Mouse (Mus musculus): ENCODE measurements around the gene Axin1.
A peak's percentile ranks its signal among the peaks of the same experiment; 100 is the strongest.
"Not testable (repeated sequence)": the region's sequence is repeated elsewhere in the genome, so short reads cannot be mapped to it uniquely, and the experiment has no call there.

The Axin1 gene

GRCm38 (mm10) chr17:26138239-26138836 lies at the start of gene Axin1:
Gene Axin1 (plus strand): TSS chr17:26138688.
- DNase-seq: peak; percentile 96 to 97

GRCm38 (mm10) chr17:26089905-26090632 lies 48.4 kb upstream of the Axin1 start, which contains the start of gene Decr2:
Gene Decr2 (minus strand): TSS chr17:26090337.
- peak; percentile 90 to 95 for DNase-seq

GRCm38 (mm10) chr17:26094531-26095110 lies 43.9 kb upstream of the Axin1 start:
- no peak for DNase-seq

- DNase-seq: peak; percentile 48 to 62
These were observed 43.3 kb upstream of the Axin1 start, which contains the start of gene Nme4 for GRCm38 (mm10) chr17:26095121-26095740. Gene Nme4 (minus strand): TSS chr17:26095602.

- no peak for DNase-seq
These were observed 40.0 kb upstream of the Axin1 start for GRCm38 (mm10) chr17:26098461-26098860.

DNA sequence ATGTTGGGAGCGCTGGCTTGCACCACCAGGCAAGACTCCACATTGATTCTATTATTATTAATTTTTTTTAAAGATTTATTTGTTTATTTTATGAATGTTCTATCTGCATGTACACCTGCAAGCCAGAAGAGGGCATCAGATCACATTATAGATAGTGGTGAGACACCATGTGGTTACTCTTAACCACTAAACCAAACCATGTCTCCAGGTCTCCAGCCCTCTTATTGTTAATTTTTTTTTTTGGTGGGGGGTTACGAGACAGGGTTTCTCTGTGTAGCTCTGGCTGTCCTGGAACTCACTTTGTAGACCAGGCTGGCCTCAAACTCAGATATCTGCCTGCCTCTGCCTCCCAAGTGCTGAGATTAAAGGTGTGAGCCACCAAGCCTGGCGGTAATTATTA lies 39.2 kb upstream of the Axin1 start:
- DNase-seq: not testable (repeated sequence)

DNA sequence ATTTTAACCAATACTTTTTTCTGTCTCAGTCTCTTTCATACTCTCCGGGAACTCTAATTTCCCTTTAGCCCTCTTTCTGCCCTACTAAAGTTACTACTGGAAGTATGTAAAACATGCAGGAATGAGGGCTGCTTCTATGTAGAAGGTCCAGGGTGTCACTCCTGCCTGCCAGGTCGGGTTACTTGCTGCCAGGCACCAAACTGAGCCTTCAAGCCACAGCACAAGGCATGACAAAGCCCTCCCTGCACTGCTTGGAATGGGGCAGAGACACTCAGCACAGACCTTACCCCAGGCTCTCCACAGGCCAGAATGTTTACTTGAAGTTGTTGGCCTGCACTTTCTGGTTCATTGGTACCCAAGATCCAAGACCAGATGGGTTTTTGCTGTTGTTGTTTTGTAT lies 38.3 kb upstream of the Axin1 start:
- DNase-seq: no peak

DNA sequence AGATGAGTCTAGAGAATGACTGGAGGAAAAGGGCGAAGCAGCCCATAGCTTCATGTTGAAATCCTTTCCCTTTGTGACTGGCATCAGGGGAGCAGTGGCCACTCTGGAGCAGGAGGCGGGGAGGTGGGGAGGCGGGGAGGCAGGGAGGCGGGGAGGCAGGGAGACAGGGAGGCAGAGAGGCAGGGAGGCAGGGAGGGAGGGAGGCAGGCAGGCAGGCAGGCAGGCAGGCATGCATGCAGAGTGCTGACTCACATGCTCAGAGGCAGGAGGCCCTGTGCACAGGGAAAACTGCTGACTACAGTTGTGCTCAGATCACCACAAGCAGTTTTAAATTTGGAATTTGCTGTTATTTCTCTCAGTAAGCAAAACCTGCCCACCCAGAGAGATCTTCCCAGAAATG lies 37.0 kb upstream of the Axin1 start:
- no peak for DNase-seq

DNA sequence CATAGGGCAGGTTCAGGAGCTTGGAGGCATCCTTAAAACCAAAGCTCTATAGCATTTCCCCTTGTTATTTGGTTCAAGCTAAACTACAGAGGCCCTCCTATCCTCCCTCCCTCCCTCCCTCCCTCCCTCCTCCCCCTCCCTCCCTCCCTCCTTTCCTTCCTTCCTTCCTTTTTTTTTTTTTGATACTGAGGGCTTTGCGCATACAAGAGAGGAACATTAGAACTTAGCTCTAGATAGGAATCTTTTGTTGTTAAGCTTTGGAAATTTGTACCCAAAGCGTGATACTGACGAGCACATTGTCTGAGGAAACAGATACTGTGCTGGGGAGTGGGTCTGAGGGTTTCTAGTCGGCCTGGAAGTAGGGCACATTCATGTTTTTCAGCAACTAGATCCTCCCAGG lies 32.9 kb upstream of the Axin1 start:
- no peak for DNase-seq

GRCm38 (mm10) chr17:26110156-26110555 lies 28.3 kb upstream of the Axin1 start:
- no peak for DNase-seq

GRCm38 (mm10) chr17:26111024-26111423 lies 27.5 kb upstream of the Axin1 start:
- DNase-seq: no peak

DNA sequence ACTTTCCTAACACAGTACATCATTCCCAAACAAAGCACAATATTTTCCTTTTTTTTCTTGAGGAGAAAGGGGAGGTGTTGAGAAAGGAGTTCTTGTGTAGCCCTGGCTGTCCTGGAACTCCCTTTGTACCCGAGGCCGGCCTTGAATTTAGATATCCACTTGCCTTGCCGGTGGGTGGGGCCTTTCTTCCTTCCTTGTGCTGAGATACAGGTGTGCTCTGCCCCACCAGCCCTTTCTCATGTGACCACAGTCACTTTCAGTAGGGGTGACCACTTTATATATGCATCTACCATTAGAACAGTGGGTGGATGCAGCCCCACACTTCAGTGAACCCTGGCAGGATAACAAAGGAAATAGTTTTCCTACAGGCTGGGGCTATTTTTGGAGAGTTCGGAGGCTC lies 26.8 kb upstream of the Axin1 start:
- DNase-seq: no peak

DNA sequence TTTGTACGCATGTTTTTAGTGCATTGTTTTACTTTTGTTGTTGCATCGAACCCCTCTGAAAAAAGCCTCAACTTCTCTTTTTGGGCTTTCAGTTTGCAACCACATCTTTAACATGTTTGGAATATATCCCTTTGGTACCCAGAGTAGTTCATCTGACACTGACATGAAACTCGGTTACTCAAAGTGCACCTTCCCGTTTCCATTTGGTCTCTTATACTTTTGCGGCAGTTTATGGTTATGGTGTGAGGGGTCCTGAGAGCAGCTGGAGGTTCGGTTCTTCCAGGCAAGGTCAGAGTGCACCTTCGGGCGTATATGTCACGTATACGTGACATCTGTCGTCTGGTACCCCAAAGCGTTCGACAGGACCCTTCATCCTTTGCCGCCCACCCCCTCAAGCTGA lies 25.7 kb upstream of the Axin1 start:
- DNase-seq: no peak

- peak; percentile 81 to 84 for DNase-seq
These were observed 25.1 kb upstream of the Axin1 start, which contains the start of gene Tmem8 for GRCm38 (mm10) chr17:26113181-26113948. Gene Tmem8 (plus strand): TSS chr17:26113299.

- no peak for DNase-seq
These were observed 24.4 kb upstream of the Axin1 start for GRCm38 (mm10) chr17:26114061-26114460.

- DNase-seq: not testable (repeated sequence)
These were observed 24.0 kb upstream of the Axin1 start for GRCm38 (mm10) chr17:26114461-26114860.

DNA sequence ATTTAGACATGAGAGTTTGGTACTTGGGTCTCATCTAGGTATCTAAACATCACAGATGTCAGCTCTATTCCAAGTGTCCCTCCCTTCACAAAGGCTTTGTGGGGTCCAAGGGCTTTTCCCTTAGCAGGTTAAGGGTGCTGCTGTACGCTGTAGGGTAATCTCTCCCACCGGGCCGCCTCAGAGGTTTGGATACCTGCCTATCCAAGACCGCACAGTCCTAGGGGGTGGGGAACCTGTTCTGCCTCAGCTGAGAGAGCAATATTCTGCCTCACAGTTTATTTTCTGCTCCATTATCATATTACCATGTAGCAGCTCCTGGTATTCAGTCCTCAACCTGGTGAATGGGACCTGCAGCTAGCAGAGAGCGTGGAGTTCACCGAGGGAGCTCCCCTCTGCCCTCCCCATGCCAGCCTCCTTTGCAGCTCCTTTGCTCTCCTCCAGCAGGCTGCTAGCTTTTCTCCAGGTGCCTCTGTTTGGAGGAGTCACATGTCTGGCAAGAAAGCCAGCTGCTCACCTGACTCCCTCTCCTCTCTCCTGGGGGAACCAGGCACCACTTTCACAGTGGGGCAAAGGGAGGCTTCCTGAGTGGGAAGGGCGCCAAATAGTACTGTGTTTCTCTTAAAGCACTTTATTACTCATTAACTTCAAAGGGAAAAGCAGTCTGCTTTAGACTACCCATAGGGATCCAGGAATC lies 23.1 kb upstream of the Axin1 start:
- peak; percentile 50 to 75 for DNase-seq

DNA sequence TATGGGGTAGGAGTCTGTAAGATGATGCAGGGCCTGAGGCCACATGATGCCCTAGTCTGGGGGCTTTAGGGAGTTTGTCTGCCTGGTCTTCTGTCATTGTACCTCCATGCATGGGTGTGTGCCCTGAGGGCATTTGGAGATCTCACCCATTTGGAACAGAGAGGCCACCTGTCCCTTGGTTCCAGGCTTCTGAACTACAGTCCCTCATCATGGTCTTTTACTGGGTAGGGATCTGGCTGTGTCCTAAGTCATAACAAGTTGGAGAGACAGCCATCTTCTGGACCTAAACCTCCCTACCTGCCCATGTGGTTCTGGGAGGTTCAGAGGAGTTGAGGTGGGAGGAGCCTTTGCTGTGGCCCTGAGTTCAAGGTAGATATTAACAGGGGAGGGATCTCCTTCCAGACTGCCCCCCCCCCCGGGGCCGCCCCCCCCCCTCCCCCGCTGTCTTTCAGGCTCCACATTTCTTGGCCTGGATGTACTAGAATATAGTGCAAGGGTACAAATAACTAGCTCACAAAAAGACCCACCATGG lies 22.5 kb upstream of the Axin1 start:
- no peak for DNase-seq

DNA sequence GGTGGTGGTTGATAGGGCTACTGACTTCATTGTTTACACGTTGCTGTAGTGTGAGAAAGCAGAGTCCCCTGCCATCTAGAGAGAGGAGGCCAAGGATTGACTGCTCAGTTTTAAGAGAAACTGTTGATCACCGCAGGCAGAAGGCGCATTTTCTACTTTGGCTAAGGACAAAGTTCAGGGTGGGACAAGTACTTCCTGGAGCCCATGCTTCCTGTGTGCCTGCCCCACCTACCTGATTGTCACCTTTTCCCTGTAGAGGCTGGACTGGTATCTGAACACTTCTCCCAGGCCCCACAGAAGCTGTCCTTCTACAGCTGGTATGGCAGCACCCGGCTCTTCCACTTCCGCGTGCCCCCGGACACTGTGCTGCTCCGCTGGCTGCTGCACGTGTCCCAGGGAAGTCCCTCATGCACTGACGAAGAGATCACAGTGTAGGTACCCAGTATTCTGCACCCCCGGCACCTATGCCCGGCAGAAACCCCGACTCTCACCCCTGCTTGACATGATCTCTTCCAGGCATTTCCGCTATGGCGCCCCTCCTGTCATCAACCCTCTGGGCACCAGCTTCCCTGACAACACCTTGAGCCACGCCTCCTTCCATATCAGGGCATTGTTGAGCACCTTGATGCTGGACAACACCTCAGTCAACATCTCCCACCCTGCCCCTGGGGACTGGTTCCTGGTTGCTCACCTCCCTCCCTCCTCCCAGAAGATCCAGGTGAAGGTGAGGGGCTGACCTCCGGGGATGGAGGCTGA lies 21.8 kb upstream of the Axin1 start:
- no peak for DNase-seq

GRCm38 (mm10) chr17:26119766-26120710 lies 18.4 kb upstream of the Axin1 start:
- peak; percentile 66 to 68 for DNase-seq
